Mouse (Mus musculus) cerebellum, adult 2 months (tissue): ENCODE measurements around the gene Msh5. TPM values are rescaled to one million over a fixed set of nuclear protein-coding genes. Genes with fewer than 3 reads are reported as not detected.

Experiments
- DNase-seq, 2 experiments: peaks; one replicate each; pipeline ENCODE4 v3.0.0; 2021
- H3K27ac ChIP-seq: fragments of 200-500 bp; 2 replicates; pipeline ENCODE4 v1.5.1; 2012; ENCODE audit warnings: low read length, control low read depth, inconsistent platforms; ENCODE audit not compliant: insufficient read depth
- H3K27me3 ChIP-seq: fragments of 200-500 bp; 2 replicates; pipeline ENCODE4 v1.6.1; 2012; ENCODE audit warnings: inconsistent platforms, mild to moderate bottlenecking, low read length, moderate library complexity; ENCODE audit not compliant: control insufficient read depth, insufficient read depth
- H3K4me1 ChIP-seq: fragments of 200-500 bp; 2 replicates; pipeline ENCODE4 v1.6.1; 2011; ENCODE audit warnings: low read length; ENCODE audit not compliant: control insufficient read depth, insufficient read depth
- H3K4me3 ChIP-seq: fragments of 200-500 bp; replicated peaks from 2 replicates; pipeline ENCODE3; 2011; ENCODE audit warnings: mild to moderate bottlenecking, low read depth, low read length, control low read depth; ENCODE audit not compliant: insufficient read depth
- CTCF ChIP-seq: fragments of 200-500 bp; IDR thresholded peaks from 2 replicates; pipeline ENCODE4 v1.5.1; 2011; ENCODE audit warnings: low read depth, mild to moderate bottlenecking, control low read depth, low read length, moderate library complexity, borderline replicate concordance; ENCODE audit not compliant: insufficient read depth
- POLR2A ChIP-seq: fragments of 200-500 bp; IDR thresholded peaks from 2 replicates; pipeline ENCODE4 v1.6.1; 2011; ENCODE audit warnings: low read length, control low read depth, borderline replicate concordance; ENCODE audit not compliant: insufficient read depth
- WGBS: fragments of 180-500 bp; shearing (Covaris S2); methylation state at CpG from one replicate; pipeline ENCODE4 v1.1.7; 2018; 5-methylcytosine and 5-hydroxymethylcytosine counted together
- polyA plus RNA-seq: library from polyadenylated mRNA; depleted of rRNA; stranded (reverse); fragments of >200 nt; gene quantifications from 2 replicates; pipeline ENCODE4 v1.2.3, GENCODE M21; 2012

Msh5 gene
- polyA plus RNA-seq, 1 experiment: 5.5 TPM

GRCm38 (mm10) chr17:35064951-35065947, 18.7 kb upstream of the Msh5 start, which contains the start of gene Ly6g6c:
TSS of gene Ly6g6c (plus strand) at chr17:35065388.
- Histone ChIP-seq H3K27ac (peak within 1 kb of the TSS; percentile 82), H3K4me3 (peak within 1 kb of the TSS; percentile 45), H3K27me3 (no peaks in the 10 kb centered on the region), H3K4me1 (peaks cover 45% of the 10 kb centered on the region)
- WGBS: 9% methylated on average over 48 of the region's 48 CpGs
- TF ChIP-seq CTCF: no peak
- peak; percentile 38; the same call in 1 of the 2 replicates for TF ChIP-seq POLR2A
- peak; percentile 72 to 77 for DNase-seq

- WGBS: 19% methylated on average over 10 of the region's 10 CpGs
- Histone ChIP-seq H3K27me3 (no peaks in the 10 kb centered on the region), H3K27ac (peak overlapping the region; percentile 82), H3K4me3 (no peak overlapping the region), H3K4me1 (peaks cover 43% of the 10 kb centered on the region)
- TF ChIP-seq POLR2A (no peak), CTCF (no peak)
- peak; percentile 73 to 79 for DNase-seq
Observed at GRCm38 (mm10) chr17:35064378-35064877, 17.9 kb upstream of the Msh5 start.

GRCm38 (mm10) chr17:35063466-35063865, 16.9 kb upstream of the Msh5 start:
- Histone ChIP-seq H3K4me1 (peaks cover 34% of the 10 kb centered on the region), H3K27ac (no peak overlapping the region), H3K4me3 (no peak overlapping the region), H3K27me3 (no peaks in the 10 kb centered on the region)
- DNase-seq: peak in 1 of 2 experiments; percentile 50
- 49% methylated on average over 3 of the region's 3 CpGs for WGBS
- TF ChIP-seq CTCF (no peak), POLR2A (no peak)

GRCm38 (mm10) chr17:35061299-35061698, 14.8 kb upstream of the Msh5 start:
- H3K4me1 ChIP-seq: peaks cover 33% of the 10 kb centered on the region
- no peak overlapping the region for H3K4me3 ChIP-seq
- no peak overlapping the region for H3K27ac ChIP-seq
- H3K27me3 ChIP-seq: no peaks in the 10 kb centered on the region
- TF ChIP-seq POLR2A (no peak), CTCF (no peak)
- WGBS: 73% methylated on average over 8 of the region's 8 CpGs
- DNase-seq: no peak

- peak in 1 of 2 experiments; percentile 34 for DNase-seq
- H3K27ac ChIP-seq: 0 out of 2 replicates have a peak overlapping the region, but pooled peaks have one; percentile 11
- H3K27me3 ChIP-seq: no peaks in the 10 kb centered on the region
- TF ChIP-seq CTCF: no peak
- TF ChIP-seq POLR2A: no peak
- 53% methylated on average over 22 of the region's 22 CpGs for WGBS
- H3K4me3 ChIP-seq: no peak overlapping the region
- peaks cover 33% of the 10 kb centered on the region for H3K4me1 ChIP-seq
Observed at GRCm38 (mm10) chr17:35060737-35061297, 14.3 kb upstream of the Msh5 start.

GRCm38 (mm10) chr17:35060071-35060470, 13.5 kb upstream of the Msh5 start:
- no peak for TF ChIP-seq CTCF
- TF ChIP-seq POLR2A: no peak
- 9% methylated on average over 14 of the region's 14 CpGs for WGBS
- H3K27ac ChIP-seq: no peak overlapping the region

GRCm38 (mm10) chr17:35058911-35059892, 12.7 kb upstream of the Msh5 start, which contains the start of gene Ddah2:
TSS of gene Ddah2 (plus strand) at chr17:35059035.
- under 1% methylated on average over 57 of the region's 57 CpGs for WGBS
- Histone ChIP-seq H3K27ac (peak within 1 kb of the TSS; percentile 3), H3K4me3 (peak within 1 kb of the TSS; percentile 88), H3K27me3 (no peaks in the 10 kb centered on the region), H3K4me1 (peaks cover 24% of the 10 kb centered on the region)
- peak; percentile 79 to 84 for DNase-seq
- TF ChIP-seq POLR2A (peak; percentile 39; the same call in 1 of the 2 replicates), CTCF (peak; percentile 46; the same call in 1 of the 2 replicates)

More at GRCm38 (mm10) chr17:35060071-35060470, 13.5 kb upstream of the Msh5 start:
- Histone ChIP-seq H3K27me3 (no peaks in the 10 kb centered on the region), H3K4me3 (peak overlapping the region; percentile 88), H3K4me1 (peaks cover 28% of the 10 kb centered on the region)
- DNase-seq: peak in 1 of 2 experiments; percentile 36
